Mouse (Mus musculus) gastrocnemius, postnatal 36 days (tissue): Measurements from ENCODE around the gene Gm7173. TPM values are rescaled to one million over a fixed set of nuclear protein-coding genes. Genes with fewer than 3 reads are reported as not detected.

Experiments used
- DNase-seq, 2 experiments: peaks; one replicate each; pipeline ENCODE4 v3.0.0; 2022
- intact Hi-C: fragments of 180-260 bp; cut with DNase I; formaldehyde crosslinking; loops from one replicate; pipeline ENCODE4 v1.15.1; 2025
- long read RNA-seq, 2 experiments: library from polyadenylated mRNA; stranded (forward); transcript quantifications; one replicate each; pipeline ENCODE4 v2.0.0; 2021
- total RNA-seq, 2 experiments: library from RNA; stranded (reverse); gene quantifications; 2 replicates each; pipeline ENCODE4 v1.2.3; 2021

Gene Gm7173
- total RNA-seq, result not detected
- long read RNA-seq, experiment 1, result 0 reads
- long read RNA-seq, experiment 2, result 0 reads

DNA sequence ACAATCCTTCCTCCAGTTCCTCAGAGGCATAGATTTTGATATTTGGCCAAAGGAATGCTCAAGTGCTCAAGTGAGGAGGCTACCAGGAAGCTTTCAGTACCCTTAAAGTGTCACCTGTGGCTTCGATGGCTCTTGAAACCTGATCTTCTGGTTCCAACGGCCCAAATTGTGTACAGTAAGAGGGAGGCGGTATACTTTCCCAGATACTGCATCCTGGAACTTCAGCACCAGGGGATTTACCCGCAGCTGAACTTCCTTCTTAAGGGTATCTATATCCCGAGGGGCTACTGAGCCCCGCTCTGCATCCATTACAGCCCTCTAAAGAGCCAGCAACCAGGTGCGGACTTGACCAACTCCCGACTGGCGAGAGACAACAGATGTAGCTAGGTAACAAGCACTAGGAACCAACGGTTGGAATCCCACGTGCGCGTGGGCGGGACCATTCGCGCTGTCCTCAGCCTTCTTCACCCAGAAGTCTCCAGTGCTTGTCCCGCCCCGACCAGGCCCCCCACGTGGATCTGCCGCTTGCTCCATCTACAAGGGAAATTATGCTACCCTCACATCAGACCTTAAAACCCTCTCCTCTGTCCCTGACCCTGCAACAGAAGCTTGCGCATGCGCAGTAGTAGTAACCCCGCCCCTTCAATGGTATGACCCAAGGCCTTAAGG is at the start of gene Gm7173:
TSS of gene Gm7173 (minus strand) at position 309 of the 669 bp plus-strand sequence.
- intact Hi-C loops, result no loop called here
- DNase-seq, result no peak

- intact Hi-C loops, result no loop called here
- DNase-seq, result no peak
These were observed 546 bp upstream of the Gm7173 start for GRCm38 (mm10) chrX:79517646-79518016.

GRCm38 (mm10) chrX:79316790-79317189 is 200.3 kb downstream of the Gm7173 start:
- no peak for DNase-seq

More at GRCm38 (mm10) chrX:79316790-79317189, 200.3 kb downstream of the Gm7173 start:
- intact Hi-C loops, result no loop called here

Other genes starting within 250 kb of the Gm7173 start
- not detected for gene Mageb16, start 154.2 kb upstream of the Gm7173 start, total RNA-seq